Mouse (Mus musculus) splenic B cell, adult 2 months (primary cell): ENCODE results near the gene Gm281.
A peak's percentile ranks its signal among the peaks of the same experiment; 100 is the strongest.

Experiments
- DNase-seq: peaks from one replicate; pipeline ENCODE4 v3.0.0-alpha.2; 2011; ENCODE audit warnings: low read depth, low spot score
- H3K27me3 ChIP-seq: 2 replicates; pipeline ENCODE4 v1.6.1; 2012; ENCODE audit warnings: mild to moderate bottlenecking, low read length, moderate library complexity, mixed read lengths; ENCODE audit not compliant: control insufficient read depth, poor library complexity, insufficient read depth, severe bottlenecking
- H3K36me3 ChIP-seq: 2 replicates; pipeline ENCODE4 v1.6.1; 2012; ENCODE audit warnings: mild to moderate bottlenecking, low read length, moderate library complexity, mixed read lengths; ENCODE audit not compliant: control insufficient read depth, poor library complexity, insufficient read depth, severe bottlenecking

Gm281 gene

GRCm38 (mm10) chr14:13915207-13915606 is 929 bp upstream of the Gm281 start:
- H3K36me3 ChIP-seq, result no peaks in the 10 kb centered on the region
- no peaks in the 10 kb centered on the region for H3K27me3 ChIP-seq
- DNase-seq, result no peak

GRCm38 (mm10) chr14:13910148-13910547 is 4.1 kb downstream of the Gm281 start:
- H3K27me3 ChIP-seq, result no peaks in the 10 kb centered on the region; the same call in 1 of the 2 replicates
- H3K36me3 ChIP-seq, result no peaks in the 10 kb centered on the region
- no peak for DNase-seq

GRCm38 (mm10) chr14:13907145-13907544 is 7.1 kb downstream of the Gm281 start:
- no peak for DNase-seq
- H3K36me3 ChIP-seq, result no peaks in the 10 kb centered on the region
- H3K27me3 ChIP-seq, result no peaks in the 10 kb centered on the region; the same call in 1 of the 2 replicates

GRCm38 (mm10) chr14:13906461-13906860 is 7.8 kb downstream of the Gm281 start:
- H3K27me3 ChIP-seq, result no peaks in the 10 kb centered on the region; the same call in 1 of the 2 replicates
- no peaks in the 10 kb centered on the region for H3K36me3 ChIP-seq
- no peak for DNase-seq

- Histone ChIP-seq H3K36me3 (no peaks in the 10 kb centered on the region), H3K27me3 (no peaks in the 10 kb centered on the region; the same call in 1 of the 2 replicates)
- DNase-seq, result peak; percentile 60
Measured at GRCm38 (mm10) chr14:13901611-13902067, 12.6 kb downstream of the Gm281 start.

DNA sequence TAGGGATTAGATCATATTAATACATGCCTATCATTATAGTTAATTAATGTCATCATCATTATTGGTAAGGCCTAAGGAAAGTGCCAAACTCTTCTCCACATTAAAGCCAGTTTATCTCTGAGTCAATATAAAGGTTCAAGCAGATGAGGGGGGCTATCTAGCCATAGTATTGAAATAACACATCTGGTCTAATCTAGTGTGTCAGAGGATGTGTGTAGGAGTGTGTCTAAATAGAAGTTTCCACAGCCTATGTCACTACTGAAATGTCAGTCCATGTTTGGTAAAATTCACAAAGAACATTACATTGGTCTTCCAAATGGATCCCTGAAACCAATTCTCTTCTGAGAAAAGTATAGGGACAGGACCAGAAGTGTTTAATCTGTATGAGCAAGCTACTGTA is 19.1 kb downstream of the Gm281 start:
- no peak for DNase-seq
- Histone ChIP-seq H3K27me3 (no peaks in the 10 kb centered on the region), H3K36me3 (no peaks in the 10 kb centered on the region)

DNA sequence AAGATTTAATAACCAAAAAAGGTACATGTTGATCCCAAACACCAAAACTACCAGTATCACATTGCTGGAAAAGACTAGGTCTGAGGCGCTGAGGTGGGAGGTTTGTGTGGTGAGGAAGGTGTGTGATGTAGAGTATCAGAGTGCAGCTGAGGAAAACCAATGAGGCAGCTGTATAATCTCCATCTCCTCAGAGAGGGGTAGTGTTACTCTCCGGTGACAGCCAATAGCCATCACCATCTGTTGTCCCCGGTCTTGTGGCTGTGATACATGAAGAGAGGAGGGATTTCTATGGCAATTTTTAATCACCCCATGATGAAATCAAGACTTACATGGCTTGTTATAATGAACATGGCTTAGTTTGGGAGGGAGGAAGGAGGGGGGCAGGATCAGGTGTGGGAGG is 20.5 kb downstream of the Gm281 start:
- H3K27me3 ChIP-seq, result no peaks in the 10 kb centered on the region
- no peaks in the 10 kb centered on the region for H3K36me3 ChIP-seq
- no peak for DNase-seq

DNA sequence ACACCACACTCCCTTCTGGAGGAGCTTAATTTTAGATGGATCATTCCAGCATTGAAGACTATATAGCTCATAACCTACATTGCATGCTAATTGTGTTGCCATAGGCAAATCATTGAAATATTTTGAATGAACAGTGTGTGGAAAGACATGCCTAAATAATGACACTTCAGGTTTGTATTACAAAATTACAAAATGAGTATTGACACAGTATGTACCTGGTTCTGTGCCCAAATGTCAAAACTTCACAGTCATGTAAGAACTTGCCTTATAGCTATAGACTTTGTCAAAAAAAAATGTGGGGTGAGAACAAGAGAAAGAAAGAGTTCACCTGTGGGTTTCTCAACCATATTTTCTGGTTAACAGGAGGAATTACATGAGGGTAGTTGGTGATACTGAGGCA is 52.9 kb downstream of the Gm281 start:
- no peaks in the 10 kb centered on the region for H3K36me3 ChIP-seq
- H3K27me3 ChIP-seq, result no peaks in the 10 kb centered on the region
- no peak for DNase-seq

DNA sequence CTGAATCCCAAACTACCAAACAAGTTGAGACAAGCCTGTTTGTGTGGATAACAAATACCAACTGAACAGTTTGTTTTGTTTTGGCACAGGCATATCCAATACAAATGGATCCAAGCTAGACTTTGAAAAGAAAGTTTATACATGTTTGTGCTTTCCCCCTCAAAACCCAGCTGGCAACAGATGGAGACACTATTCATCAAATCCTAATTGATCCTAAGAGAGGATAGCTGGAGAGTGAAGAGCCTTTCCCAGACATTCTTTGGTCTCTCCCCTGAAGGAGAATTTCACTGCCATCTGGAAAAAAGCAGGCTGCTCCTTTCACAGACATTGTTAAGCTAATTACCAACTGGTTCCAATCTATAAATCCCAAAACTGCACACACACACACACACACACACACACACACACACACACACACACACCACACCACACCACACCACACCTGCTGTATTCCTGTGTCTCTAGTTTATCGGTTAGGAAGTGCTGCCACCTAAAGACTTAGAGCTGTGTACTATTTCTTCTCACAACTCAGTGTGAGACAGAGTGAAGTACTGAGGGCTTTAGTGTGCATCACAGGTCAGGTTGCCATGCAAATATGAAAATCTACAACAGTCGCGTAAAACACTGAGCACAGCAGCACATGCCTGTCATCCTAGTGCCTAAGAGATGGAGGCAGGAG is 101.3 kb downstream of the Gm281 start:
- Histone ChIP-seq H3K36me3 (no peaks in the 10 kb centered on the region), H3K27me3 (no peaks in the 10 kb centered on the region; the same call in 1 of the 2 replicates)
- DNase-seq, result no peak

DNA sequence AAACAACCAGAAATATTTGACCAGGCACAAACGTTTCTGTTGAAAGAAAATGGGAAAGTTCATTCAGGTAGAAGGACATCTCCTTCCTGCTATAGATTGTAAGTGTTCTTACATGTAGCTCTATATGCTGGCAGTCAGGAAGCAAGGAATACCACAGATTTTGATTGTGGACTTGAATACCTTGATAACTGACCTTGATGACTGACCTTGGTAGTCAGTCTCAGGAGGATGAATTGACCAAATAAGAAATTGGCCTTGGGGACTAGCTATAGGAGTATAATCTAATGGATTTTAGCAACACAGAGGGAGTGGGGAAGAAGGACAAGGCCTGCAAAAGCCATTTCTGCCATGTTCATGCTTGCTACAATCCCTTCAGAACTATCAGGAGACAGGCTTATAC is 123.8 kb downstream of the Gm281 start:
- no peak for DNase-seq
- no peaks in the 10 kb centered on the region for H3K27me3 ChIP-seq

DNA sequence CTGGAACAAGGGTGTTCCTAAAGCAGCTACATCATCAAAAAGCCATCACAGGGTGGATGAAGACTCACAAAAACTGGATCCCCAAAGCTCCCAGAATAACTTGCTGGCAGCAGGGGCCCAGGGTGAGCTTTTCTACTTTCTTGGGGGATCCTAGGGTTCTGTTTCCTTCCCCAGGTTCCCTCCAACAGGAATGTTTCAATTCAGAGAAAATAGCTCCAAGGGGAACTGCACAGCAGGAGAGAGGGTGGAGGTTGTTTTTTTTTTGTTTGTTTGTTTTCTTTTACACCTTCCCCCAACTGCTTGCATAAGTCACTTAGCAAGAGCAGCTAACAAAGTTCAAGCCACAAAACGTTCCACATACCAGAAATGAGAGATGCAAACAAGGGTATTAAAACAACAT is 124.3 kb downstream of the Gm281 start:
- Histone ChIP-seq H3K36me3 (no peaks in the 10 kb centered on the region), H3K27me3 (no peaks in the 10 kb centered on the region)
- no peak for DNase-seq

More for the DNA sequence above, 123.8 kb downstream of the Gm281 start:
- H3K36me3 ChIP-seq, result no peaks in the 10 kb centered on the region

GRCm38 (mm10) chr14:13782970-13783369 is 131.3 kb downstream of the Gm281 start:
- no peak for DNase-seq
- no peaks in the 10 kb centered on the region for H3K27me3 ChIP-seq

DNA sequence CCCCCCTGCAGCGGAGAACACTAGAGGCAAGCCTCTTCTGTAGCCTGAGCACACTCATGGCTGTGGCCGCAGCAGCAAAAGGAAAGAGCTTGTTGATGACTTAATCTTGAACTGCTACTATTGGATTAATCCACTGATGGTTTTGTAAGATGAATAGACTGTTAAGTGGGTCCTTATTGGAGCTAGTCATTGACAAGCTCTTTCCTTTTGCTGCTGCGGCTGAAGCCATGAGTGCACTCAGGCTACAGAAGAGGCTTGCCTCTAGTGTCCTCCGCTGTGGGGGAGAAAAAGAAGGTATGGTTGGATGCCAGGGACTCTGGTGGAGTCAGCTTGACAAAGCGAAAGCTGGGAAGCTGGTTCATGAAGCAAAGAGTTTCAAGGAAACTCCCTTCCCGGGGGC is 135.9 kb downstream of the Gm281 start:
- no peaks in the 10 kb centered on the region for H3K36me3 ChIP-seq
- DNase-seq, result no peak
- H3K27me3 ChIP-seq, result no peaks in the 10 kb centered on the region

More at GRCm38 (mm10) chr14:13782970-13783369, 131.3 kb downstream of the Gm281 start:
- no peaks in the 10 kb centered on the region for H3K36me3 ChIP-seq

- H3K36me3 ChIP-seq, result no peaks in the 10 kb centered on the region
- no peaks in the 10 kb centered on the region for H3K27me3 ChIP-seq
- no peak for DNase-seq
Measured at GRCm38 (mm10) chr14:13771163-13771562, 143.1 kb downstream of the Gm281 start.

DNA sequence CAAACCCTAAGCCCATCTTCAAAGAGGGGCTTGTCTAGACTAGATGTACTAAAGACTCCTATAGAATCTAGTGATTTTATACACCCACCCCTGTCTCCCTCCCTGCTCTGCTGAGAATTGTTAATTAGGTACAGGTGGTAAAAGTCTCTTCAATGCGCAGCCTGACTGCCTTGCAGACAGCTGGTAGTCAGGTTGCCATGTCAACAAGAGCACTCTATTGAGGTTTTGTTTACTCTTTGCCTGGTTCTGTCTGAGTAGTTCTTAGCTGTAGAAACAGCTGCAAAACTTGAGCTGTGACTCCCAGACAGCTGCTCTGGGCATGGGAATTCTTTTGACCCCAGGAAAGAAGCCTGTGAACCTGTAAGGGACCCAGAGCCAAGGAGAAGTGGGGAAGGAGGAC is 143.6 kb downstream of the Gm281 start:
- no peaks in the 10 kb centered on the region for H3K27me3 ChIP-seq
- no peaks in the 10 kb centered on the region for H3K36me3 ChIP-seq
- DNase-seq, result no peak
